In the genomic region with DNA sequence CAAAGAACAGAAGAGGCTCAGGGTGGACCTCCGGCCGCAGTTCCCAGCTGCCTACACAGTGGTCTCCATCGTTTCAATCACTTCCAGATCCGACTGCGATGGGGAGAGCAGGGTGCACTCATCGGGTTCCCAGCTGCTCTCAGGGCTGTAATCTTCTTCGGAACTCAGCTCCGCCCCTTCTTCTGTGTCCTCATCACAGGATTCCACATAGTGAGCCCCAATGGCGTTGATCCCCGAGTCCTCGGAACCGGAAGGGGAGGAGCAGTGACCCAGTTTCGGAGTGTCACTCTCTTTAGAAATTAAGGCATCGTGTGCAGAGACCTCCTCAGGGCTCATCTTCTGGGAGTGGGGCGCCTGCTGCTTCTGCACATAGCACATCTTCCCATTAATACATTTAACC, we compare ENCODE assay signal across 29 mouse cellular contexts. TPM values are rescaled to one million over a fixed set of nuclear protein-coding genes. Genes with fewer than 3 reads are reported as not detected.
DNase-seq lines count a peak whose midpoint lies in the region; ATAC-seq and TF ChIP-seq lines count a peak whose summit lies in the region.
"Had no signal": no experiment of that assay in that cellular context is flagged by ENCODE, and none has a peak within 500 bp of the region (broad histone marks: within the 10 kb centered on the region; RNA-seq: fewer than 3 reads in every experiment).

No protein-coding gene starts in this region.

- H3K27me3 ChIP-seq in heart, embryonic 10.5 days (ENCODE audit: insufficient read depth, poor library complexity, severe bottlenecking), result no peaks in the 10 kb centered on the region
- H3K27me3 ChIP-seq in kidney, embryonic 15.5 days, result no peaks in the 10 kb centered on the region
- H3K27me3 ChIP-seq in kidney, adult 2 months (replicated peaks; ENCODE audit: control insufficient read depth, insufficient read depth, low read length), result no peaks in the 10 kb centered on the region
- H3K27me3 ChIP-seq in cerebellum, adult 2 months (ENCODE audit: control insufficient read depth, insufficient read depth, low read length), result no peaks in the 10 kb centered on the region
- H3K27me3 ChIP-seq: CH12.LX; embryonic facial prominence, embryonic 13.5 days; forebrain, embryonic 12.5 days; forebrain, embryonic 15.5 days; heart, embryonic 12.5 days; heart, embryonic 15.5 days; hindbrain, embryonic 15.5 days; Patski had no signal

- 77% methylated on average over 15 of the region's 15 CpGs for whole genome bisulfite sequencing in heart, embryonic 10.5 days
- 75% methylated on average over 15 of the region's 15 CpGs for WGBS in kidney, embryonic 15.5 days
- WGBS in kidney, adult 2 months, result 82% methylated on average over 15 of the region's 15 CpGs
- 82% methylated on average over 15 of the region's 15 CpGs for WGBS in cerebellum, adult 2 months

- peak; percentile 46 for DNase-seq in heart, embryonic 10.5 days (ENCODE audit: low spot score)
- no peak for DNase-seq in heart, postnatal 10 days
- no peak for DNase-seq in kidney, adult 2 months
- DNase-seq in retina, postnatal 1 day, result peak; percentile 41
- no peak for DNase-seq in retina, embryonic 14.5 days (ENCODE audit: low spot score)
- no peak for DNase-seq in cerebellum, adult 2 months
- DNase-seq: adrenal gland, adult 2 months; adrenal gland, postnatal 14 days; B cell, adult 2 months; cerebellum, adult 11 months; cerebellum, adult 8-10 months; cerebellum, postnatal 10 days; cerebellum, postnatal 36 days; embryo, embryonic 11 days; gastrocnemius, postnatal 25 days; heart, postnatal 14 days; heart, postnatal 4 days had no signal

- no peak overlapping the region for H3K9ac ChIP-seq in kidney, embryonic 15.5 days
- H3K9ac ChIP-seq: embryonic facial prominence, embryonic 13.5 days; forebrain, embryonic 12.5 days; forebrain, embryonic 15.5 days; heart, embryonic 12.5 days; heart, embryonic 15.5 days; hindbrain, embryonic 15.5 days had no signal

- 0 out of 2 replicates have a peak, but pooled peaks have one; percentile 36 for ATAC-seq in kidney, embryonic 15.5 days (replicated peaks; ENCODE audit: low FRiP score)
- ATAC-seq: forebrain, embryonic 15.5 days; Patski had no signal

- no peaks in the 10 kb centered on the region for H3K9me3 ChIP-seq in heart, embryonic 10.5 days
- H3K9me3 ChIP-seq in kidney, embryonic 15.5 days (replicated peaks), result no peaks in the 10 kb centered on the region
- H3K9me3 ChIP-seq: embryonic facial prominence, embryonic 10.5 days; embryonic facial prominence, embryonic 13.5 days; forebrain, embryonic 12.5 days; forebrain, embryonic 15.5 days; G1E; heart, embryonic 15.5 days; hindbrain, embryonic 15.5 days had no signal

- H3K36me3 ChIP-seq in heart, embryonic 10.5 days, result peaks cover 15% of the 10 kb centered on the region; the same call in 1 of the 2 replicates
- H3K36me3 ChIP-seq in kidney, embryonic 15.5 days, result peaks cover 15% of the 10 kb centered on the region
- H3K36me3 ChIP-seq in kidney, adult 2 months (ENCODE audit: control insufficient read depth, insufficient read depth, low read length), result no peaks in the 10 kb centered on the region
- H3K36me3 ChIP-seq: embryonic facial prominence, embryonic 10.5 days; G1E had no signal

- 0 out of 2 replicates have a peak overlapping the region, but pooled peaks have one; percentile 4 for H3K4me2 ChIP-seq in kidney, embryonic 15.5 days
- H3K4me2 ChIP-seq: embryonic facial prominence, embryonic 13.5 days; forebrain, embryonic 12.5 days; forebrain, embryonic 15.5 days; heart, embryonic 12.5 days; heart, embryonic 15.5 days; hindbrain, embryonic 15.5 days had no signal

- no peak for TF ChIP-seq POLR2A in kidney, adult 2 months (IDR thresholded peaks at IDR 0.05; ENCODE audit: low read depth, low read length)
- no peak for TF ChIP-seq POLR2A in cerebellum, adult 2 months (IDR thresholded peaks at IDR 0.05; ENCODE audit: borderline replicate concordance, insufficient read depth, low read length)

- H3K4me3 ChIP-seq in heart, embryonic 10.5 days, result no peak overlapping the region
- H3K4me3 ChIP-seq in kidney, embryonic 15.5 days (replicated peaks), result no peak overlapping the region
- no peak overlapping the region for H3K4me3 ChIP-seq in kidney, adult 2 months (ENCODE audit: insufficient read depth, low read depth, low read length)
- no peak overlapping the region for H3K4me3 ChIP-seq in cerebellum, adult 2 months (replicated peaks; ENCODE audit: insufficient read depth, low read depth, low read length)
- H3K4me3 ChIP-seq: embryonic facial prominence, embryonic 10.5 days; embryonic facial prominence, embryonic 13.5 days; erythroblast, embryonic 14.5 days; forebrain, embryonic 12.5 days; forebrain, embryonic 15.5 days; heart, embryonic 12.5 days; heart, embryonic 15.5 days; hindbrain, embryonic 15.5 days had no signal

- H3K4me1 ChIP-seq in heart, embryonic 10.5 days, result peaks cover 14% of the 10 kb centered on the region; the same call in 1 of the 2 replicates
- H3K4me1 ChIP-seq in kidney, embryonic 15.5 days, result 0 out of 2 replicates have a peak, but pooled peaks cover 7% of the 10 kb centered on the region
- H3K4me1 ChIP-seq in kidney, adult 2 months (ENCODE audit: control insufficient read depth, insufficient read depth, low read length), result no peaks in the 10 kb centered on the region
- peaks cover 10% of the 10 kb centered on the region; the same call in 1 of the 2 replicates for H3K4me1 ChIP-seq in cerebellum, adult 2 months (ENCODE audit: control insufficient read depth, insufficient read depth, low read length)
- H3K4me1 ChIP-seq: embryonic facial prominence, embryonic 13.5 days had no signal

- intact Hi-C loops in heart, postnatal 10 days (cut with DNase I), result no loop called here

- no peak overlapping the region for H3K27ac ChIP-seq in heart, embryonic 10.5 days
- no peak overlapping the region for H3K27ac ChIP-seq in kidney, embryonic 15.5 days
- no peak overlapping the region for H3K27ac ChIP-seq in kidney, adult 2 months (ENCODE audit: insufficient read depth, low read depth, low read length)
- H3K27ac ChIP-seq in cerebellum, adult 2 months (ENCODE audit: insufficient read depth, low read length), result no peak overlapping the region
- H3K27ac ChIP-seq: embryonic facial prominence, embryonic 10.5 days; embryonic facial prominence, embryonic 13.5 days; forebrain, embryonic 15.5 days; heart, embryonic 15.5 days; hindbrain, embryonic 15.5 days had no signal

- no peak for TF ChIP-seq CTCF in kidney, adult 2 months (conservative IDR thresholded peaks at IDR 0.05; ENCODE audit: insufficient read depth, insufficient read length, low read depth, low read length)
- TF ChIP-seq CTCF in cerebellum, adult 2 months (IDR thresholded peaks at IDR 0.05; ENCODE audit: borderline replicate concordance, insufficient read depth, low read depth, low read length), result no peak

RNA-seq across cellular contexts. Expression of a gene that starts 41.3 kb away (rescaled TPM):
- 14.5 and 19.7 TPM in 2 replicates for polyA plus RNA-seq in heart, embryonic 10.5 days (2016; fragmentation: Nextera tagmentation; extraction: Ambion mirVana)
- total RNA-seq in heart, postnatal 10 days (2021), result 10 to 100 TPM; 42.4 to 45.1 TPM
- 13.3 and 14.6 TPM in 2 replicates for polyA plus RNA-seq in kidney, embryonic 15.5 days (2015; fragmentation: Nextera tagmentation; extraction: Ambion mirVana)
- polyA plus RNA-seq in kidney, adult 2 months (2012; rRNA removed), result 14.6 and 15.0 TPM in 2 replicates
- polyA plus RNA-seq in cerebellum, adult 2 months (2012; rRNA removed), result 25.9 and 28.1 TPM in 2 replicates
- total RNA-seq: CH12.LX had no signal
- polyA plus RNA-seq: erythroblast, embryonic 14.5 days; G1E had no signal

Comparison
In these comparisons a context has a peak if more than half of its experiments do, and no peak if none do; other contexts are left out.
1. DNase-seq: peak in heart, embryonic 10.5 days (single experiment) and retina, postnatal 1 day (single experiment); none in heart, postnatal 10 days (0 of 2), kidney, adult 2 months (single experiment), retina, embryonic 14.5 days (single experiment) and cerebellum, adult 2 months (0 of 2).